Mouse (Mus musculus) liver, adult 2 months (tissue): Measurements from ENCODE around the gene Apoe. TPM values are rescaled to one million over a fixed set of nuclear protein-coding genes. Genes with fewer than 3 reads are reported as not detected.

Experiments
- DNase-seq: peaks from one replicate; pipeline ENCODE4 v3.0.0-alpha.2; 2011; ENCODE audit warnings: low read depth, low spot score; ENCODE audit errors: extremely low read depth
- H3K27ac ChIP-seq: fragments of 200-500 bp; replicated peaks from 2 replicates; pipeline ENCODE4 v1.5.1; 2012; ENCODE audit warnings: low read depth, mild to moderate bottlenecking, control low read depth, inconsistent platforms, low read length; ENCODE audit not compliant: insufficient read depth
- H3K27me3 ChIP-seq: fragments of 200-500 bp; 2 replicates; pipeline ENCODE4 v1.6.1; 2012; ENCODE audit warnings: mild to moderate bottlenecking, moderate library complexity, low read length, inconsistent platforms; ENCODE audit not compliant: control insufficient read depth, insufficient read depth
- H3K36me3 ChIP-seq: fragments of 200-500 bp; 2 replicates; pipeline ENCODE4 v1.6.1; 2012; ENCODE audit warnings: low read length, inconsistent platforms; ENCODE audit not compliant: control insufficient read depth, insufficient read depth
- H3K4me1 ChIP-seq: fragments of 200-500 bp; 2 replicates; pipeline ENCODE4 v1.6.1; 2011; ENCODE audit warnings: low read length; ENCODE audit not compliant: control insufficient read depth, insufficient read depth
- H3K4me3 ChIP-seq: fragments of 200-500 bp; 2 replicates; pipeline ENCODE4 v1.5.1; 2011; ENCODE audit warnings: low read depth, mild to moderate bottlenecking, control low read depth, low read length, moderate library complexity; ENCODE audit not compliant: insufficient read depth
- H3K79me2 ChIP-seq: fragments of 200-500 bp; 2 replicates; pipeline ENCODE4 v1.6.1; 2012; ENCODE audit warnings: inconsistent platforms, mild to moderate bottlenecking, low read length, moderate library complexity; ENCODE audit not compliant: control insufficient read depth, insufficient read depth
- H3K9ac ChIP-seq: fragments of 200-500 bp; 2 replicates; pipeline ENCODE4 v1.6.1; 2012; ENCODE audit warnings: low read depth, mild to moderate bottlenecking, control low read depth, inconsistent platforms, low read length
- CTCF ChIP-seq: fragments of 200-500 bp; IDR thresholded peaks from 2 replicates; pipeline ENCODE4 v1.5.1; 2011; ENCODE audit warnings: low read depth, low read length, control low read depth
- POLR2A ChIP-seq: fragments of 200-500 bp; IDR thresholded peaks from 2 replicates; pipeline ENCODE4 v1.6.1; 2011; ENCODE audit warnings: low read length, control low read depth; ENCODE audit not compliant: insufficient read depth; ENCODE audit errors: extremely low read depth
- WGBS: fragments of 180-500 bp; shearing (Covaris S2); methylation state at CpG from one replicate; pipeline ENCODE4 v1.1.7; 2018; 5-methylcytosine and 5-hydroxymethylcytosine counted together
- polyA plus RNA-seq: library from polyadenylated mRNA; depleted of rRNA; stranded (reverse); fragments of >200 nt; gene quantifications from 2 replicates; pipeline ENCODE4 v1.2.3, GENCODE M21; 2012
- total RNA-seq: library from RNA; depleted of rRNA; stranded (reverse); fragments of >200 nt; gene quantifications from 2 replicates; pipeline ENCODE4 v1.2.3, GENCODE M21; 2014

Gene Apoe
- total and polyA plus RNA-seq, 2 experiments, result 25,019 to 39,394 TPM

DNA sequence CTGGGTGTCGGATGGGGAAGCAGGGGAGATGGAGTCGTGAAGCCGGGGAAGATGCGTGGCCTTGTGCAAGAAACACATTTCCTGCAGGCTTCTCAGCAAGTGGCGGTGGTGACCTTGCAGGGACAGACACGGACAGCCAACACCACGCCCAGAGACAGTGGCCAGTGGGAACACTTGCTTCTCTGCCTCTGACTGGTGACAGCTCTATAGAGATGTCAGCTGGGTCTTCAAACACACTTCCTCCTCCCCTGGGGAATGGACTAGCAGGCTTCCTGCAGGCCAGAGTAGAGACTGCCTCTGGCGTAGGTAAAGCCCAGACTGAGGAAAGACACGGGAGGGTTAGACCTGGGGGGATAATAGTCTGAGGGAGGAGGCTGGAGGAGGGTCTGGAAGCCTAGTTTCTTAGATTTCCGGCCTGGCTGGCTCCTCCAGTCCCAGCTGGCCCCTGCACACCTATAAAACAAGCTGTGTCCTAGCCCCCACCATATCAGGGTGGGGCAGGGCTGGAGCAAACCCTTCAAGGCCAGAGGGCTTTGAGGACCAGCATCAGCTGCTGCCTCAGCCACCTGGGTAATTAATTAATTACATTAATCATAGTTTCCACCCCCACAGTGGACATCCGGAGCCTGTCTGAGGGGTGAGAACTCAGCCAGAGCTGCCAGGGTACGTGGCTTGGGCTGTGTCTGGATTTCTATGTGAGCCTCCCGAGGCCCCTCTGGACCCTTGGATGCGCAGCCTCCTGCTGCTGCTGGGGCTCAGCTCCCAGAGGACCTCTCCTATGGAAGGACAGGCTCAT is 45.8 kb upstream of the Apoe start:
- Histone ChIP-seq H3K4me3 (no peak overlapping the region), H3K27ac (peak overlapping the region; percentile 35), H3K27me3 (no peaks in the 10 kb centered on the region), H3K79me2 (peaks cover 14% of the 10 kb centered on the region; the same call in 1 of the 2 replicates), H3K9ac (no peak overlapping the region), H3K4me1 (peaks cover 8% of the 10 kb centered on the region; the same call in 1 of the 2 replicates), H3K36me3 (no peaks in the 10 kb centered on the region; the same call in 1 of the 2 replicates)
- 70% methylated on average over 14 of the region's 14 CpGs for WGBS
- DNase-seq, result no peak
- TF ChIP-seq POLR2A, result no peak

DNA sequence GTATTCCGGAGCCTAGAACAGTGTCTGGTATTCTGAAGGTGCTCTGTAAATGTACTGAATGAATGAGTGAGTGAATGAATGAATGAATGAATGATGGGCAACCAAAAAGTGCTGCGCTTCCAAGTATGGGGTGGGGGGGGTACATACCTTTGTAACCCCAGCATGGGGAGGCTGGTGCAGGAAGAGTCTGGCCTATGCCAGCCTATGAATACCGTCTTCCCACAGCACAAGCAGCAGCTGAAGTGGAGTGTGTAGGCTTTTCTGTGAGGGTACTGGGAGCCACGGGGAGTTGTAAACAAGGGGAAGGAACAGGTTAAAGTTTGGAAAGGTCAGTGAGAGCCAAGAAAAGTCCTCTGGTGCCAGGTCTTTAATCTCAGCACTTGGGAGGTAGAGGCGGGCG is 44.8 kb upstream of the Apoe start:
- no peaks in the 10 kb centered on the region; the same call in 1 of the 2 replicates for H3K36me3 ChIP-seq
- WGBS, result 82% methylated on average over 6 of the region's 6 CpGs
- no peak overlapping the region for H3K27ac ChIP-seq

DNA sequence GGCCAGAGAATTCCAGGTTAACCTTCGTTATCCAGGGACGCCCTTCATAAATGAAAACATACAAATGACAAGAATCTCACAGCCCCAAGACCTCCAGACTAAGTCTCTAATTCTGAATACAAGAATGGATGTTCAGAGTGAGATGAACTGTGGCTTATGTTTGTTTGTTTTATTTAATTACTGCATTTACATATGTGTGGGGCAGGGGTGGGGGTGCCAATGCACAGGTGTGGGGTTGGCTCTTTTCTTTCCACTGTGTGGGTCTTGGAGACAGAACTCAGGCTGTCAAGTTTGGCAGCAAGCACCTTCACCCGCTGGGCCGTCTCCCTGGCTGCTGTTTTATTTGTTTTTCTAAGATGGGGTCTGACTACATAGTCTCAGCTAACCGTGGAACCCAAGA is 43.5 kb upstream of the Apoe start:
- 54% methylated on average over 5 of the region's 5 CpGs for WGBS
- peaks cover 8% of the 10 kb centered on the region; the same call in 1 of the 2 replicates for H3K4me1 ChIP-seq
- peaks cover 2% of the 10 kb centered on the region; the same call in 1 of the 2 replicates for H3K36me3 ChIP-seq
- H3K79me2 ChIP-seq, result peaks cover 12% of the 10 kb centered on the region; the same call in 1 of the 2 replicates
- no peak for TF ChIP-seq CTCF
- no peak for TF ChIP-seq POLR2A
- H3K27me3 ChIP-seq, result no peaks in the 10 kb centered on the region
- no peak for DNase-seq
- no peak overlapping the region for H3K9ac ChIP-seq
- no peak overlapping the region for H3K4me3 ChIP-seq
- H3K27ac ChIP-seq, result no peak overlapping the region

More for the DNA sequence above, 44.8 kb upstream of the Apoe start:
- no peak for DNase-seq
- Histone ChIP-seq H3K9ac (no peak overlapping the region), H3K4me3 (no peak overlapping the region), H3K27me3 (no peaks in the 10 kb centered on the region), H3K4me1 (peaks cover 8% of the 10 kb centered on the region; the same call in 1 of the 2 replicates), H3K79me2 (peaks cover 10% of the 10 kb centered on the region; the same call in 1 of the 2 replicates)
- no peak for TF ChIP-seq POLR2A
- no peak for TF ChIP-seq CTCF

DNA sequence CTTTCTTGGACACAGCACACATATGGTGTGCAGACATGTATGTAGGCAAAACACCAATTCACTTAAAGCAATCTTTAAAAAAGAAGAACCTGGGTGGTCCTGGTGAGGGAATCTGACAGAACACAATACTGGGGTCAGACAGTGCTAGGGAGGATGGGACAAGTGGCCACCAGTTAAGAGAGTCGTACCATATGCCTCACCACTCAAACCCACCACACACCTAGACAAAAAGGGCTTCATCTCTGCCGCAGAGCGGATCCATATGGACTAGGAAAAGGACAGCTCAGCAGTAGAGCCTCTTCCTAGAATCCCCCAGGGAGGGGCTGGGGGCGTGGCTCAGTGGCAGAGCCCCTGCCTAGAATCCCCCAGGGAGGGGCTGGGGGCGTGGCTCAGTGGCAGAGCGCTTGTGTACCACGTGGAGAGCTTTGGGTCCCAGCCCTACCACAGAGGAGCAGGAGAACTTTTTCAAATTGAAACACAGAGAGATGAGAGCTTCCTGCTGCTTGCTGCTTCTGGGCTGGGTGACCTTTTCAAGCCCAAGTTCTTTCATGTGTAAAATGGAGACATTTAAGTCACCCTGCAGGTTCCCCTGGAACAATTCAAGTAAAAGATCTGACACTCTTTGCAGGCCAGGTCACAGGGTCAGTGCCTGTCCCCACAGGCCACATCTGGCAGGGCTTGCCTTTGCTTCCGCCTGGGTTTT is 42.5 kb upstream of the Apoe start:
- Histone ChIP-seq H3K4me3 (no peak overlapping the region), H3K27me3 (no peaks in the 10 kb centered on the region), H3K79me2 (peaks cover 5% of the 10 kb centered on the region; the same call in 1 of the 2 replicates), H3K36me3 (peaks cover 4% of the 10 kb centered on the region), H3K27ac (no peak overlapping the region), H3K9ac (no peak overlapping the region), H3K4me1 (peaks cover 2% of the 10 kb centered on the region; the same call in 1 of the 2 replicates)
- WGBS, result 53% methylated on average over 8 of the region's 8 CpGs
- TF ChIP-seq POLR2A (no peak), CTCF (no peak)
- DNase-seq, result no peak

DNA sequence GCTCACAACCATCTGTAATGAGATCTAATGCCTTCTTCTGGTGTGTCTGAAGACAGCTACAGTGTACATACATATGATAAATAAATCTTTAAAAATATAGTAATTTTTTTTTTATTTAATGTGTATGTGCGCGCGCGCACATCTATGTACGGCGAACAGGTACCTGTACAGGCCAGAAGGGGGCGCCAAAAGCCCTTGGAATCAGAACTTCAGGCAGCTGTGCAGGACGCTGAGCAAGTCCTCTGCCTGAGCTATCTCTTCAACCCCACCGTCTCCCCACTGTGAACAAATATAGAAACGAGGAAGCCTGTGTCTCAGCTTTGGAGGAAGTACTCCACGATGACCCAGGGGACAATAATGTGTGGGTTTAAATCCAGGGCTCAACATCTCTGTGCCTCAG is 41.3 kb upstream of the Apoe start:
- no peaks in the 10 kb centered on the region for H3K4me1 ChIP-seq
- no peak overlapping the region for H3K4me3 ChIP-seq
- DNase-seq, result no peak
- no peaks in the 10 kb centered on the region for H3K27me3 ChIP-seq
- WGBS, result 86% methylated on average over 11 of the region's 11 CpGs
- H3K36me3 ChIP-seq, result peaks cover 5% of the 10 kb centered on the region
- H3K9ac ChIP-seq, result no peak overlapping the region
- peak; percentile 50 for TF ChIP-seq CTCF
- no peak for TF ChIP-seq POLR2A
- peaks cover 3% of the 10 kb centered on the region; the same call in 1 of the 2 replicates for H3K79me2 ChIP-seq
- no peak overlapping the region for H3K27ac ChIP-seq
